Mouse (Mus musculus) regulatory T cell (primary cell): ENCODE results near the gene Dnaic2.

Experiments
- in situ Hi-C: fragments of 300-600 bp; cut with MboI, MseI; formaldehyde crosslinking; loops from one replicate; pipeline ENCODE4 v1.15.1; 2025; ENCODE audit warnings: high pct_unique_total_duplicates

Dnaic2 gene

DNA sequence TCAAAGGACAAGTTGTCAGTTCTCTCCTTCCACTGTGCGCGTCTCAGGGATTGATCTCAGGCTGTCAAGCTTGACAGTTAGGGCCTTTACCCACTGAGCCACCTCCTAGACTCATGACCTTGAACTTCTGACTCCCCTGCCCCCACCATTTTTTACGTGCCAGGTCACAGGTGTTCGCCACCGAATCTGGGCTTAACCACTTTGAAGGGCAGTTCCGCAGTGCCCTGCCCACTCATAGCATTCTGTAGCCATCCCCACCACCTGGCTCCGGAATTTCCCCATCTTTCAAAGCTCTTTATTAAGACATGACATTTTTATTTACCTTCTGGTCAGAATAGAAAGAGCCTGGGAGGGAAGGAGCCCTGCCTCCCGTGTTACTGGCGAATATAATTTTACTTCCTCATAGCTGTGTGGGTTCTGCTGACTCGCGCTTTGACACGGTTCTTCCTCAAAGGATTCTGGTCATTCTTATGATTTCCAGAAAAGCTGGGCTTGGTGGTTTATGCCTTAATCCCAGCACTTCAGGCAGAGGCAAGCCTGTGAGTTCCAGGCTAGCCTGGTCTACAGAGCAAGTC lies 20.4 kb downstream of the Dnaic2 start:
- in situ Hi-C loops, result loop anchor here (5.0 kb wide), 1 partner anchor 40 kb away; no protein-coding TSS in a partner anchor

DNA sequence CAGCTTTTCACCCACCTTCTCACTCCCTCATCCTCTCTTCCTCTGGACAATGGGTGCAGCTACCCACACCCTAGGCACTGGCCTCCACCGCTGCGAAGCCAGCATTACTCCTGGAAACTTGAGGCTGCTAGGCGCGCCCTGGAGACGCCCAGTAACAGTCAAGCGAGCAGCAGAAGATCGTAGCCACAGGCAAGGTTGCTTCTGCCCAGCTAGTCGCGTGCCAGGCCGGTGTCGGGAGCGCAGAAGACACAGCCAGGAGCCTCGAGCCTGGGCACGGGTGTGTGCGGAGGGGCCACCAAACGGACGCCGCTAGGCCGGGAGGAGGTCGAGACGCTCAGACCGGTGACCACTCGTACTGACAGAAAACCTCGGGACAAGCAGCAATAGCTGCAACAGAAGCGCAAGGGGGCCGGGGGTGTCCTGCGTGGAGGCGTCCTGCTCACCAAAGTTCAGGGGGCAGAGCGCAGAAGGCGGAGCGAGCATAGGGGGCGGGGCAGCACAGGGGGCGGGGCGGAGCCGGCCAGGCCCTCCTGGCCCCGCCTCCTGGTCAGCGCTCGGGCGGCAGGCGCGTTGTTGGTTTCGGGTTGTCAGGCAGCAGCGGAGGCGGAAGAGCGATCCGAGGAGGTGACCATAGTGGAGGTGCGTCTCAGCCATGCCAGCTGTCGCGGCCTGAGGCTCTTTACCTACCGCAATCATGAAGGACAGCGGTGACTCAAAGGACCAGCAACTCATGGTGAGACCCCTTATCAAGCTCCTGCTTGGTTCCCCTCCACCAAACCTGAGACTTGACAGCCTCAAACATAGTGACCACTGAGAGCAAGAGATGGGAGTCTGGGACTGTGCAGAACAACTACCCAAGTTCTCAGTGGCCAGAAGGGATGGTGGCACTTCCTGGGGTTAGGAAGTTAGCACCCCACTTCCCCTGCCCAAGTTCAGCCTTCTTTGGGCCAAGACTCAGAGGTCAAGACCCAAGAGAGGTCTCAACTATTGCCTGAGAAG lies 37.9 kb downstream of the Dnaic2 start, which contains the start of gene Kif19a:
TSS of gene Kif19a (plus strand) at position 569 of the 999 bp plus-strand sequence.
- in situ Hi-C loops, result no loop called here

- in situ Hi-C loops, result no loop called here
These were observed 42.7 kb downstream of the Dnaic2 start for GRCm38 (mm10) chr11:114769911-114770310.

DNA sequence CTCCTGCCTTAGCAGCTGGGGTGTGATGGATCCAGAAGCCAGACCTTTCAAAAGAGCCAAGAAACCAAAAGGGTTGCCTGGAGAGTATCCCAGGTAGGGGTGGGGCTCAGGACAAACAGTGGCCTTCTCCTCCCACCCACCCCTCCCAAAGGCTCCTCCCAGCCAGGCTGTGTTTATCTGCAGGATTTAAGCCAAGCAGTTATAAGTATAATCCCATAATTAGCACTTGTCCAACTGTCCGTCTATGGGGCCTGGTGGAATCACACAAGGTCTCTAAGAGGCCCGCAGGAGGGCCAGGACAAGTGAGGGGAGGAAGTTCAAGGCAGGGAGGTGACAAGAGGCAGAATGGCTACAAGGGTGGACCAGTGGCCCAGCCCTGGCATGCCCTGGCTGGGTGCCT lies 44.7 kb downstream of the Dnaic2 start:
- in situ Hi-C loops, result no loop called here

GRCm38 (mm10) chr11:114780076-114780475 lies 52.9 kb downstream of the Dnaic2 start:
- in situ Hi-C loops, result no loop called here

DNA sequence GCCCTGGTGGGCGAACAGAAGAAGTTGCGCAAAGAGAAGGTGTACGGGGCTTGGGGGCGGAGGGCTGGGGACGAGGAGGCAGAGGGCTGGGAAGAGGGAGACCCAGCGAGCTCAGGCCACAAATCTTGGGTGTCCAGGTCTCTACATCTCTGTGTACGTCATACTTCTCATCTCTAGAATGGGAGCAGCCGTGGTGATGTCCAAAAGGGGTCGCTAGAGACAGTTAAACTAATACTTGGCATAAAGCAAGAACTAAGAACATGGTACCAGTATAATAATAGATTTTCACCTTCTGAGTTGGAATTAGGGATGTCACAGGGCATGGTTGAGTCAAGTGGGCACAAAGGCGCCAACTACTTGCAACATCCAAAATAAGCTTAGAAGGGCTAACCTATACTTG lies 58.7 kb downstream of the Dnaic2 start:
- in situ Hi-C loops, result loop anchor here (5.0 kb wide), 1 partner anchor 39 kb away; no protein-coding TSS in a partner anchor

DNA sequence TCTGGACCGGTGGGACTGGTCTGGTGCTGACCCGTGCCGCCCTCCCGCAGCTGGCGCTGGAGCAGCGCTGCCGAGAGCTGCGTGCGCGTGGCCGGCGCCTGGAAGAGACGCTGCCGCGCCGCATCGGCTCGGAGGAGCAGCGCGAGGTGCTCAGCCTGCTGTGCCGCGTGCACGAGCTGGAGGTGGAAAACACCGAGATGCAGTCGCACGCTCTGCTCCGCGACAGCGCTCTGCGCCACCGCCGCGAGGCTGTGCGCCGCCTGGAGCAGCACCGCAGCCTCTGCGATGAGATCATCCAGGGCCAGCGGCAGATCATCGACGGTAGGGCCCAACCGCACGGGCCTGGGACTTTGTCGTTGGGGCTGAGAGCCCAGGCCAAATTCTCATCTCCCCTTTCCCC lies 59.1 kb downstream of the Dnaic2 start:
- in situ Hi-C loops, result loop anchor here (5.0 kb wide), 1 partner anchor 39 kb away; no protein-coding TSS in a partner anchor

- in situ Hi-C loops, result loop anchor here (5.0 kb wide), 1 partner anchor 40 kb away; no protein-coding TSS in a partner anchor
These were observed 60.4 kb downstream of the Dnaic2 start for GRCm38 (mm10) chr11:114787611-114788010.

- in situ Hi-C loops, result loop anchor here (5.0 kb wide), 1 partner anchor 42 kb away; no protein-coding TSS in a partner anchor
These were observed 62.0 kb downstream of the Dnaic2 start for GRCm38 (mm10) chr11:114789061-114789714.

GRCm38 (mm10) chr11:114789716-114790115 lies 62.5 kb downstream of the Dnaic2 start:
- in situ Hi-C loops, result loop anchor here (5.0 kb wide), 1 partner anchor 42 kb away; no protein-coding TSS in a partner anchor

DNA sequence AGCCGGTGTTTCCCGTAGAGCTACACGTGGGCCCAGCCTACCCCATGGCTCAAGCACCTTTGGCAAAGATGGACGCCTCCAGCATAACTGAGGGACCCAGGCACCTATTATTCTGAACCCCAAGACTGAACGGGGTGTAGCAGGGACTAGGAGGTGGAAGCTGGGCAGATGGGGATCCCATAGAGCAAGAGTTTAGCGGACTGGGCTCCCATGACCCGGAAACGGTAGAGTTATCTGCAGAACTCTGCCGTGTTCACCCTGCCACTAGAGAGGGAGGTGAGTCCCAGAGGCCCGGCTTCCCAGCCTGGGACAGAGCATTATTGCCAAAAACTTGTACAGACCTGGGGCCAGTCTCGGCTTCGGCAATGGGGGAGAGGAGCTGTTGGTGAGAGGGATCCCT lies 63.0 kb downstream of the Dnaic2 start:
- in situ Hi-C loops, result no loop called here

DNA sequence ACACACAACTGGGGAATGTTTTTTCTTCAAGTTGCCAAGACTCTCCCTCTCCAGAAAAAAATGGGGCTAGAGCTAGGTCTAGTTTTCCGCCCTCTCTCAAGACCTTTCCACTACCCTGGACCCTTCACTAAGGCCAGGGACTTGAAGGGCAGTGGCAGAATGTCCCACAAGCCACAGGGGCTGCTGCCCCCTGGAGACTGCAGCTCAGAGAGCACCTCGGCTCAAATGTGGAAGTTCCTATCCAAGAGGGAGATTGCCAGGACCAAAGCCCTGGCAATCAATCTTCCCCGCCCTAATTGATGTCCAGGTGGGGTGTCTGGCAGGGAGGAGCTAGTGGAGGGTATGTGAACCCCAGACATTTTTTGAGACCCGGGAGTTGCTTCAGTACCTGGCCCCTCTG lies 63.6 kb downstream of the Dnaic2 start:
- in situ Hi-C loops, result no loop called here

DNA sequence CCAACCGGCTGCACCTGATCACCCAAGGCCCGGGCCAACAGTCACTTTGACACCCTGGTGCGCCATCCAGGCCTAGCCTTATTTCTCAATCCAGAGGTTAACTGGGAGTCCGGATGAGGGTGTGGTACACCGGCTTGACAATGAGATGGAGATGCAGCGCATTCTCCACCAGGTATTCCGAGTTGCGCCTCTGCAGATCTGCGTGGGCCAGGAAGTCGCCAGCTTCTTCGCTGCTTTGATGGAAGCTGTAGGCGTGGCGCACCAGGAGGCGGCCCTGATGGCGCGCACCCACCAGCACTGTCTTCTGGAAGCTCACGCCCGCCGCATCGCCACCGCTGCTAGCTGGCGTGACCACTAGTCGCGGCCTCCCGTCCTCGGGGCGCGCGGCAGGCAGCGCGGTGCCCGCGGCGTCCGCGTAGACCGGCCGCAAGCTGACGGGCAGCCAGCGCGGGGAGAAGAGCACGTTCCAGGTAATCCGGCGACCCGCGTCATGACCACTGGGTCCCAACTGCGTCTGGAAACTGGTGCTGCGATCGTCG lies 64.2 kb downstream of the Dnaic2 start:
- in situ Hi-C loops, result no loop called here

DNA sequence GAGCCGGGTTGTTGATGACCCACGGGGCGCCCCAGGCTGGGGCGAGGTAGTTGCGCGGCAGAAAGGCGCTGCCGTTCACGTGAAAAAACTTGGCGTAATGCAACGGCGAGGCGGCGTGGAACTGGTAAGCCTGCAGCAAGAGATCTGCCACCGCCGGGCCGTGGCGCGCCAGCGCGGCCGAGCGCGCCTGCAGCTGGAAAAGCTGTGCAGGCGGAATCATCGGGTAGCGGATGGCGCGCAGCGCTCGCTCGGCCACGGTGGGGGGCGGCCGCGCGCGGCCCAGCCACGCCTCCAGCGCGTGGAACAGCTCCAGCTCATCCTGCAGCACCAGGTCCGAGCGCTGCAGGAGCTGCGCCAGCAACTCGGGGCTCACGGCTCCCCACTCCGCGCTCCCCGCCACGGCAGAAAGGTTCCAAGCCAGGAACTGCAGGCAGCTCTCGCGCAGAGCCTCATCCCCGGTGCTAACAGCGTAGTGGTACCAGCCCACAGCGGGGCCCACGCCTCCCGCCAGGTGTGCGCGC lies 64.7 kb downstream of the Dnaic2 start:
- in situ Hi-C loops, result no loop called here

GRCm38 (mm10) chr11:114792931-114793494 lies 65.8 kb downstream of the Dnaic2 start:
- in situ Hi-C loops, result no loop called here

- in situ Hi-C loops, result no loop called here
These were observed 66.8 kb downstream of the Dnaic2 start for GRCm38 (mm10) chr11:114793868-114794545.

GRCm38 (mm10) chr11:114794691-114795090 lies 67.5 kb downstream of the Dnaic2 start:
- in situ Hi-C loops, result no loop called here

GRCm38 (mm10) chr11:114795231-114795746 lies 68.1 kb downstream of the Dnaic2 start:
- in situ Hi-C loops, result no loop called here

GRCm38 (mm10) chr11:114795848-114796322 lies 68.7 kb downstream of the Dnaic2 start, which contains the start of gene Btbd17:
Gene Btbd17, minus strand, starts transcription at chr11:114795945.
- in situ Hi-C loops, result no loop called here

GRCm38 (mm10) chr11:114797176-114797575 lies 70.0 kb downstream of the Dnaic2 start:
- in situ Hi-C loops, result no loop called here
